Mouse (Mus musculus) stomach, embryonic 16.5 days (tissue): ENCODE data around the gene Otos. TPM values are rescaled to one million over a fixed set of nuclear protein-coding genes. Genes with fewer than 3 reads are reported as not detected.

Source experiments
- ATAC-seq: fragments of 200-750 bp; cut with Nextera tagmentation; 2 replicates; pipeline ENCODE4 v1.8.0; 2017; ENCODE audit warnings: moderate number of reproducible peaks, moderate TSS enrichment; ENCODE audit not compliant: insufficient read depth, low FRiP score
- H3K27ac ChIP-seq: fragments of 300-500 bp; sonication (generic); 2 replicates; pipeline ENCODE4 v1.5.1; 2014; ENCODE audit warnings: low read length
- H3K27me3 ChIP-seq: fragments of 300-500 bp; sonication (generic); 2 replicates; pipeline ENCODE4 v1.6.1; 2014; ENCODE audit warnings: low read length, control low read depth, mixed read lengths; ENCODE audit not compliant: control insufficient read depth, insufficient read depth
- H3K36me3 ChIP-seq: fragments of 300-500 bp; sonication (generic); 2 replicates; pipeline ENCODE4 v1.6.1; 2014; ENCODE audit warnings: low read length; ENCODE audit not compliant: control insufficient read depth, insufficient read depth
- H3K4me1 ChIP-seq: fragments of 300-500 bp; sonication (generic); 2 replicates; pipeline ENCODE4 v1.6.1; 2014; ENCODE audit warnings: low read length, control low read depth, mixed read lengths; ENCODE audit not compliant: control insufficient read depth, insufficient read depth
- H3K4me2 ChIP-seq: fragments of 300-500 bp; sonication (generic); 2 replicates; pipeline ENCODE4 v1.6.1; 2014; ENCODE audit warnings: low read depth, low read length, mixed read lengths
- H3K4me3 ChIP-seq: fragments of 300-500 bp; sonication (generic); replicated peaks from 2 replicates; pipeline ENCODE4 v1.5.1; 2014; ENCODE audit warnings: mild to moderate bottlenecking, low read length
- H3K9ac ChIP-seq: fragments of 300-500 bp; sonication (generic); 2 replicates; pipeline ENCODE4 v1.6.1; 2014; ENCODE audit warnings: low read length
- H3K9me3 ChIP-seq: fragments of 300-500 bp; sonication (generic); replicated peaks from 2 replicates; pipeline ENCODE4 v1.6.1; 2016; ENCODE audit warnings: low read length, control low read depth; ENCODE audit not compliant: control insufficient read depth
- WGBS: fragments of 180-500 bp; shearing (Covaris S2); extraction: QIAGEN DNeasy Blood & Tissue Kit; methylation state at CpG from one replicate; pipeline ENCODE4 v1.1.7; 2014; 5-methylcytosine and 5-hydroxymethylcytosine counted together
- polyA plus RNA-seq: library from polyadenylated mRNA; unstranded; fragments of >200 nt; fragmentation: Nextera tagmentation; extraction: Ambion mirVana; gene quantifications from 2 replicates; pipeline ENCODE4 v1.2.1, GENCODE M21; 2015

The Otos gene
- polyA plus RNA-seq, 1 experiment from 2014 or later: 0.19 TPM

DNA sequence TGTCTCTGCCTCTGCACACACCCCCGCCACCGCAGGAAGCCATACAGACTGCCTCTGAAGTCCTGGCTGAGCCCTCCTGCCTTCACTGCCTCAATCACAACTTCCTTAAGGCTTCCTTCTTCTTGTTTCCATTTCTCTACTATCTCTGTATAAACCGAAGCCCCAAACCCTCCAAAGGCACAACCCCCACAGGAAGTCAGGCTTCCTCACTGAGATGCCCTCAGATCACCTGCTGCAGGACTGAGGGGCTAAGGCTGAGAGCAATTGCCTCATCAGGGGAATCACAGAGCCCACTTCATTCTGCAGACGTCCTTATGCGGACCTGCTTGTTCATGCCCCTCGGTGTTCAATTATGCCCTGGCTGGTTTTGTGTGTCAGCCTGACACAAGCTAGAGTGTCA, 8.2 kb downstream of the Otos start:
- Histone ChIP-seq H3K9ac (peak overlapping the region; percentile 94), H3K4me1 (peaks cover 13% of the 10 kb centered on the region), H3K27ac (no peak overlapping the region), H3K27me3 (no peaks in the 10 kb centered on the region), H3K36me3 (no peaks in the 10 kb centered on the region; the same call in 1 of the 2 replicates), H3K4me2 (peak overlapping the region; percentile 95), H3K9me3 (no peaks in the 10 kb centered on the region), H3K4me3 (peak overlapping the region; percentile 76; the same call in 1 of the 2 replicates)
- 84% methylated on average over 6 of the region's 6 CpGs for WGBS
- no peak for ATAC-seq

DNA sequence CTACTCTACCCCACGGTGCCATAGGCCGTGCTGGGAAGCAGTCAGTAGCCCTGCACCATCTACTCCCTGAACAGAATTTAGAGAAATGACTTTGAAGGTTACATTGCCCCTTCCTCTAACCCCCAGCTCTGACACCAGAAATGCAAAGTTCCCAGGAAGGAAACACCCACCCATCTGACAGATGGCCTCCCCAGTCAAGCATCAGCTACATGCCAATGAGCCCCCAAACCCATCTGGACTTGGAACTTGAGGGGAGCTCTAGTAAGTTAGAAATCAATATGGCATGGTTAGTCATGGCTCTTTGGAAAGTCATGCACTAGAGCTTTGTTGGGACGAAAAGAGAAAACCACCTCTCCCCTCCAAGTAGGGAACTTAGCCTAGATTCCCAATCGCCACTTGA, 9.9 kb downstream of the Otos start:
- Histone ChIP-seq H3K36me3 (no peaks in the 10 kb centered on the region; the same call in 1 of the 2 replicates), H3K4me1 (peaks cover 13% of the 10 kb centered on the region), H3K4me3 (no peak overlapping the region), H3K4me2 (no peak overlapping the region), H3K27ac (no peak overlapping the region), H3K9ac (no peak overlapping the region), H3K27me3 (no peaks in the 10 kb centered on the region), H3K9me3 (no peaks in the 10 kb centered on the region)
- WGBS: 89% methylated on average over 4 of the region's 4 CpGs
- no peak for ATAC-seq

DNA sequence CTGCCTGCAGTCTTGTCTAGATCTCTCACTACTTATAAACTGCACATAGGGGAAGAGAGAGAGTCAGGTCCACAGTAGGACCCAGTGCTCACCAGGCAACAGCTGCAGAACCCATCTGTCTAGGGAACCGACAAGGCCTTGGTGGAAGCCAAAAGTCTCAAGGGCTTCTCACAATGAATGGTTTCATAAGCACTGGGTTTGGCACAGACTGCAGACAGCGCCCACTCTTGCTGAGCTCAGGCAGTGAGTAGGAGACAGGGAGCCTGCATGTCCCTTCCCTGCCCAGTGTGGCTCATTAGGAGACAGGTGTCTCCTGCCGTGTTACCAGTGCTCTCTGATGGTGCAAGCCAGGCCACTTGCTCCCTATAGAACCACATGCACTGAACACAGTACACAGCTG, 10.5 kb downstream of the Otos start:
- no peak for ATAC-seq
- Histone ChIP-seq H3K9me3 (no peaks in the 10 kb centered on the region), H3K36me3 (no peaks in the 10 kb centered on the region; the same call in 1 of the 2 replicates), H3K4me1 (peaks cover 13% of the 10 kb centered on the region), H3K27me3 (no peaks in the 10 kb centered on the region), H3K4me2 (no peak overlapping the region), H3K27ac (no peak overlapping the region), H3K4me3 (no peak overlapping the region), H3K9ac (no peak overlapping the region)
- WGBS: 73% methylated on average over 3 of the region's 3 CpGs

DNA sequence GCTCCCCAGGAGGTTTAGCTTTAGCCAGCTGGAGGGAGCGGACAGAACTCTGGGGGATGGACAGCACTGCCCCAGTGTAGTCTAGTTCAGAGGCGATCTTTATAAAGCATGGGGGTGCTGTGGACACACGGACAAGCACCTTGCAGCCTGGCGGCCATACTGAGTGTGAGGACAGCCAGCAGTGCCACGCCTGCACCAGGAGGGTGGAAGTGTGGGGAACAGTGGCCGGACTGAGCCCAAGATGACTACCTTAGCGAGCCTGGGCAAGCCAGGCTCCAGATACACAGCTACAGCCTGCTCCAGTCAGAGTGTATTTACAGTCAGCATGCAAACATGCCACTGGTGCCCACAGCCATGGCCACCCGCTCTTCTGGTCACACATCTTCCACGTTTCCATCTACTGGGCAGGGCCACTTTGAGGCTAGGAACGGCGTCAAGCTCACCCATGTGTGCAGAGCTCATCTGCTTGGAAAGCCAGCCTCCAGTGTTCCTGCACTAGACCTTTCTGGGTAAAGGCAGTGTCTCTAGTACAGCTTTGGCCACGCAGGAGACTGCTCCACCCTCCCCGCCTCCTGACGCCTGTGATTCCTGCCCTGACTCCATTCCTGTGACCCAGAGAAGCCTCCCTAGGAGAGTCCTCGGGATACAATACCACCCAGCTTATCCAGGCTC, 11.0 kb downstream of the Otos start:
- Histone ChIP-seq H3K36me3 (no peaks in the 10 kb centered on the region; the same call in 1 of the 2 replicates), H3K4me1 (peaks cover 13% of the 10 kb centered on the region), H3K9me3 (no peaks in the 10 kb centered on the region), H3K9ac (no peak overlapping the region), H3K27ac (no peak overlapping the region), H3K27me3 (no peaks in the 10 kb centered on the region), H3K4me3 (no peak overlapping the region), H3K4me2 (no peak overlapping the region)
- 90% methylated on average over 15 of the region's 15 CpGs for WGBS
- ATAC-seq: no peak

DNA sequence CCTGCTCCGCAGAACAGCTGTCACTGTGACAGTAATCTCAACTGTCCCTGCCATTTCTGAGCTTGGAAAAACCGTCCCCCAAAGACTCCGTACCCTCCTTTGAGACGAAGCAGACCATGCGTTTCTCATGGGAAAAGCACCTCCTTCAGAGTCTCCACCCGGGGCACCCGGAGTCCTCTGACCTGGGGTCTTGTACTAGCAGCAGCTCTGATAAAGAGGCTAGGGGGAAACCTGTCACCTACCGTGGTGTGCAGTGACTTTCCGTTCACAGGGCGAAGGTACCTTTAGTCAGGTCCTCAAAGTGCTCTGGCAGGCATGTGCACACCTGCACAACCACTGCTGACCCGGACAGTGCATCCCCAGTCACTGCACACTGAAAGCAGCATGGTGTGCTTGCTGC, 12.0 kb downstream of the Otos start:
- no peak overlapping the region for H3K4me2 ChIP-seq
- no peak overlapping the region for H3K9ac ChIP-seq
- H3K4me1 ChIP-seq: peaks cover 8% of the 10 kb centered on the region
- H3K4me3 ChIP-seq: no peak overlapping the region
- H3K9me3 ChIP-seq: no peaks in the 10 kb centered on the region
- no peak for ATAC-seq
- H3K36me3 ChIP-seq: no peaks in the 10 kb centered on the region; the same call in 1 of the 2 replicates
- H3K27me3 ChIP-seq: no peaks in the 10 kb centered on the region
- H3K27ac ChIP-seq: no peak overlapping the region
- WGBS: 94% methylated on average over 11 of the region's 11 CpGs

DNA sequence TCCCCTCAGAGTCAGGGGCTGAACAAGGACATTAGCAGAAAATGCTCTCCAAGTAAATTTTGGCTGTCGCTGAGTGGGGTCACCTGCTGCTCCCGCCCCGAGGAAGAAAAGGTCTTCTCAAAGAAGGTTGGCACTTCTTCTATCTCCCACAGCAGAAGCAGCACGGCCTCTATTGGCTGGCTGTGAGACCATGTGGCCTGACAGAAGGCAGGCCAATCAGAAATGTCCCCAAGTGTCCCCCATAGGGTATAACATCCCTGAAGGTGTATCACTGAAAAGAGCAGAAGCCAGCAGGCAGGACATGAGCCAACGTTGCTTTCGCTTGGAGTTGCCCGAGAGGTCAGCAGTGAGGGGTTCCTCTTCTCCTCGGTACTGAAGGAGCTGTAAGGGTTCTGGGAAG, 12.6 kb downstream of the Otos start:
- no peak overlapping the region for H3K4me3 ChIP-seq
- H3K36me3 ChIP-seq: no peaks in the 10 kb centered on the region; the same call in 1 of the 2 replicates
- H3K27ac ChIP-seq: no peak overlapping the region
- no peak for ATAC-seq
- peaks cover 7% of the 10 kb centered on the region for H3K4me1 ChIP-seq
- H3K9ac ChIP-seq: no peak overlapping the region
- H3K27me3 ChIP-seq: no peaks in the 10 kb centered on the region
- no peaks in the 10 kb centered on the region for H3K9me3 ChIP-seq
- H3K4me2 ChIP-seq: no peak overlapping the region
- 78% methylated on average over 8 of the region's 8 CpGs for WGBS

DNA sequence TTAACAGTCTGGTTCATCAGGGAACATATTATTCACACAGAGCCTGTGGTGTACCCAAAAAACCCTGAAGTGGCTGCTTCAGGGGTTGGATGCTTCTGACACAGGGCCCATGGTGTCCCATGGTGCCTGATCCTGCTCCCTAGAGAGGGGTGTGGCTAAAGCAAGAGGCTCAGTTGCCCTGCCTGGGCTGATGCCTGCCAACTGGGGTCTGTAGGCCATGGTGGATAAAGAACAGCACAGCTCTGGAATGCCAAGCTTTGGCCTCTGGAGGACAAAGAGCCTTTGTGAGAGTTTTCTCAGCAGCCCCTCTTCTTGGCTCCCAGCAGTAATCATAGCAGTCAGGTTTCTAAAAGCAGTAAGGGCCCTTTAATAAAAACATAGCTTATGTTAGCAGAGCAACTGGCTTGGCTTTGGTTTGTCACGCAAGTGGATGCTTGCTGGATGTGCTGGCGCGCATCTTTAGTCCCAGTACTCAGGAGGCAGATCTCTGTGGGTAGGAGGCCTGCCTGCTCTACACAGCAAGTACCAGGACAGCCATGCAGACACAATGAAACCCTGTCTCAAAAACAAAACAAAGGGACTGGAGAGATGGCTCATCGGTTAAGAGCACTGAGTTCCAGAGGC, 13.6 kb downstream of the Otos start:
- no peaks in the 10 kb centered on the region for H3K4me1 ChIP-seq
- no peaks in the 10 kb centered on the region; the same call in 1 of the 2 replicates for H3K36me3 ChIP-seq
- no peaks in the 10 kb centered on the region for H3K9me3 ChIP-seq
- no peak overlapping the region for H3K4me3 ChIP-seq
- WGBS: 73% methylated on average over 4 of the region's 4 CpGs
- no peak overlapping the region for H3K9ac ChIP-seq
- H3K4me2 ChIP-seq: no peak overlapping the region
- no peaks in the 10 kb centered on the region for H3K27me3 ChIP-seq
- H3K27ac ChIP-seq: no peak overlapping the region
- ATAC-seq: peak; percentile 63; the same call in 1 of the 2 replicates

DNA sequence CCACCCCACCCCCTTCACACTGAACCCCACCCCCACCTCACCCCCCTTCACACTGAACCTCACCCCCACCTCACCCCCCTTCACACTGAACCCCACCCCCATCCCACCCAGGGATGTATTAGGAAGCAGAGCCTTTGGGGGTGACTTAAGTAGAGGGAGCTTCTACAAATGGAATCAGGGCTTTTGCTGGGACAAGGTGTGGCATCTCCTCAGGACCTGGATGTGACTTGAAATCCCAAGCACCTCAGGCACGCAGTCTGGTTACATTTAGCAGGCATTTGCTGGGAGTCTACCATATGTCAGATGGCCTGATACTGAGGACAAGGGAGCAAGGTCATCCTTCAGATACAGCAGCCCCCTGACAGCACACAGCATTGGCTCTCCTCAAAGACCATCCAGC, 14.1 kb downstream of the Otos start:
- ATAC-seq: no peak
- no peaks in the 10 kb centered on the region; the same call in 1 of the 2 replicates for H3K36me3 ChIP-seq
- no peak overlapping the region for H3K4me3 ChIP-seq
- H3K4me1 ChIP-seq: no peaks in the 10 kb centered on the region
- no peak overlapping the region for H3K27ac ChIP-seq
- no peak overlapping the region for H3K9ac ChIP-seq
- 53% methylated on average over 1 of the region's 1 CpGs for WGBS
- no peaks in the 10 kb centered on the region for H3K9me3 ChIP-seq
- no peak overlapping the region for H3K4me2 ChIP-seq
- H3K27me3 ChIP-seq: no peaks in the 10 kb centered on the region

DNA sequence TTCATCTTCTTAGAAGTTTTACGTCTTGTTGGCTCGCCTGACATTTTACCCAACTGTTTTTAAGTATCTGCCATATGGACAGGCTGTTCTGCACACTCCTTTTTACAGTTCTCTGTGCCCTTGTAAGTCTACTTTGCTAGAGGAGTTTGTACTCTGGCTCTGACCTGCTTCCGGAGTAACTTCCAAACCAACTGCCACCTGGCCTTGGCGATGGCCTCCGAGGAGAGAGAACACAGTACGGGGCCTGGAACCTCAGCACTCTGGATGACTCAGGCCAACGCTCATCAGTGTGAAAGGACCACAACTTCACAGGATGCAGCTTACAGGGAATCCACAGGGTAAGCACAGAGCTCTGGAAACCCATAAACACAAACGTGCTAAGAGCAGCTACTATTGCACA, 14.9 kb downstream of the Otos start:
- no peak overlapping the region for H3K4me2 ChIP-seq
- H3K27me3 ChIP-seq: no peaks in the 10 kb centered on the region
- WGBS: 84% methylated on average over 8 of the region's 8 CpGs
- no peaks in the 10 kb centered on the region for H3K4me1 ChIP-seq
- H3K9me3 ChIP-seq: no peaks in the 10 kb centered on the region
- no peak overlapping the region for H3K4me3 ChIP-seq
- ATAC-seq: no peak
- H3K9ac ChIP-seq: no peak overlapping the region
- H3K27ac ChIP-seq: no peak overlapping the region
- H3K36me3 ChIP-seq: no peaks in the 10 kb centered on the region; the same call in 1 of the 2 replicates
